Mouse (Mus musculus): ENCODE results near the gene Cnpy3.

- TF ChIP-seq POLR2A (IDR thresholded peaks at IDR 0.05; ENCODE audit: insufficient read depth, low read depth, low read length) (no peak), CTCF (IDR thresholded peaks at IDR 0.05) (no peak), EP300 (IDR thresholded peaks at IDR 0.05; ENCODE audit: insufficient read depth, low read depth, low read length) (no peak)
Observed at GRCm38 (mm10) chr17:46703971-46704886, 47.8 kb downstream of the Cnpy3 start.

All from heart, adult 2 months (tissue).